Comparison of ENCODE assay signal across 9 mouse cellular contexts in genomic region chr14:21074398-21075320, GRCm38 (mm10). TPM values are rescaled to one million over a fixed set of nuclear protein-coding genes. Genes with fewer than 3 reads are reported as not detected.
DNase-seq lines count a peak whose midpoint lies in the region; ATAC-seq and TF ChIP-seq lines count a peak whose summit lies in the region.
"Had no signal": no experiment of that assay in that cellular context is flagged by ENCODE, and none has a peak within 500 bp of the region (broad histone marks: within the 10 kb centered on the region; RNA-seq: fewer than 3 reads in every experiment).

No protein-coding gene starts in this region.

- H3K36me3 ChIP-seq in kidney, adult 2 months (ENCODE audit: control insufficient read depth, insufficient read depth, low read length) = no peaks in the 10 kb centered on the region
- no peaks in the 10 kb centered on the region for H3K36me3 ChIP-seq in heart, embryonic 16.5 days (ENCODE audit: control insufficient read depth, insufficient read depth)
- no peaks in the 10 kb centered on the region for H3K36me3 ChIP-seq in liver, embryonic 13.5 days
- H3K36me3 ChIP-seq: midbrain, embryonic 12.5 days had no signal

- H3K27me3 ChIP-seq in kidney, adult 2 months (replicated peaks; ENCODE audit: control insufficient read depth, insufficient read depth, low read length) = no peaks in the 10 kb centered on the region
- no peaks in the 10 kb centered on the region for H3K27me3 ChIP-seq in heart, embryonic 16.5 days (ENCODE audit: control insufficient read depth, insufficient read depth, low read length)
- no peaks in the 10 kb centered on the region for H3K27me3 ChIP-seq in liver, embryonic 13.5 days

- peak; percentile 40 for DNase-seq in kidney, adult 2 months
- no peak for DNase-seq in kidney, adult 18-20 months
- peak; percentile 73 for DNase-seq in liver, embryonic 13.5 days
- DNase-seq in natural killer cell, adult 2 months (ENCODE audit: low spot score in 2 of 2) = no peak
- no peak for DNase-seq in left cerebral cortex, adult 18-20 months (ENCODE audit: low spot score in 2 of 2)
- DNase-seq in frontal cortex, adult 2 months (ENCODE audit: extremely low spot score in 1 of 2, low spot score in 1 of 2) = no peak

- WGBS in kidney, adult 2 months = 48% methylated on average over 11 of the region's 11 CpGs
- WGBS in bone marrow, adult 2 months = 54% methylated on average over 11 of the region's 11 CpGs
- 46% methylated on average over 11 of the region's 11 CpGs for WGBS in heart, embryonic 16.5 days
- WGBS in liver, embryonic 13.5 days (ENCODE audit: insufficient replicate concordance) = 21% methylated on average over 11 of the region's 11 CpGs

- no peak overlapping the region for H3K9ac ChIP-seq in heart, embryonic 16.5 days (ENCODE audit: low read length)
- peak overlapping the region; percentile 83 for H3K9ac ChIP-seq in liver, embryonic 13.5 days

- TF ChIP-seq POLR2A in kidney, adult 2 months (IDR thresholded peaks at IDR 0.05; ENCODE audit: low read depth, low read length) = no peak
- no peak for TF ChIP-seq POLR2A in bone marrow, adult 2 months (IDR thresholded peaks at IDR 0.05; ENCODE audit: borderline replicate concordance, control insufficient read depth, low read depth, low read length)

- peaks cover 6% of the 10 kb centered on the region for H3K4me1 ChIP-seq in kidney, adult 2 months (ENCODE audit: control insufficient read depth, insufficient read depth, low read length)
- H3K4me1 ChIP-seq in bone marrow, adult 2 months (ENCODE audit: control insufficient read depth, insufficient read depth, low read length) = peaks cover 1% of the 10 kb centered on the region
- H3K4me1 ChIP-seq in heart, embryonic 16.5 days (ENCODE audit: control insufficient read depth, insufficient read depth, low read length) = peaks cover 31% of the 10 kb centered on the region
- H3K4me1 ChIP-seq in liver, embryonic 13.5 days (replicated peaks) = peaks cover 76% of the 10 kb centered on the region

- peak overlapping the region; percentile 73 for H3K4me2 ChIP-seq in heart, embryonic 16.5 days (ENCODE audit: low read depth, low read length)
- H3K4me2 ChIP-seq in liver, embryonic 13.5 days = peak overlapping the region; percentile 95

- no peaks in the 10 kb centered on the region for H3K9me3 ChIP-seq in heart, embryonic 16.5 days (replicated peaks; ENCODE audit: control insufficient read depth, low read length)
- H3K9me3 ChIP-seq in liver, embryonic 13.5 days (replicated peaks) = no peaks in the 10 kb centered on the region
- H3K9me3 ChIP-seq: midbrain, embryonic 12.5 days had no signal

- no peak for TF ChIP-seq CTCF in kidney, adult 2 months (conservative IDR thresholded peaks at IDR 0.05; ENCODE audit: insufficient read depth, insufficient read length, low read depth, low read length)
- no peak for TF ChIP-seq CTCF in bone marrow, adult 2 months (IDR thresholded peaks at IDR 0.05; ENCODE audit: control insufficient read depth, insufficient read depth, low read length)

- no peak for ATAC-seq in heart, embryonic 16.5 days (replicated peaks; ENCODE audit: extremely low read depth, insufficient read depth, low FRiP score)
- peak; percentile 14 for ATAC-seq in liver, embryonic 13.5 days (ENCODE audit: low read depth)

- H3K27ac ChIP-seq in kidney, adult 2 months (ENCODE audit: insufficient read depth, low read depth, low read length) = no peak overlapping the region
- peak overlapping the region; percentile 44; the same call in 1 of the 2 replicates for H3K27ac ChIP-seq in bone marrow, adult 2 months (ENCODE audit: control insufficient read depth, insufficient read depth, low read depth, low read length, poor library complexity)
- H3K27ac ChIP-seq in heart, embryonic 16.5 days (ENCODE audit: low read length) = peak overlapping the region; percentile 95
- peak overlapping the region; percentile 94 for H3K27ac ChIP-seq in liver, embryonic 13.5 days

- H3K4me3 ChIP-seq in kidney, adult 2 months (ENCODE audit: insufficient read depth, low read depth, low read length) = no peak overlapping the region
- H3K4me3 ChIP-seq in bone marrow, adult 2 months (replicated peaks; ENCODE audit: control insufficient read depth, low read depth, low read length) = peak overlapping the region; percentile 15
- H3K4me3 ChIP-seq in heart, embryonic 16.5 days (ENCODE audit: low read length) = peak overlapping the region; percentile 81; the same call in 1 of the 2 replicates
- peak overlapping the region; percentile 77 for H3K4me3 ChIP-seq in liver, embryonic 13.5 days (replicated peaks)

RNA-seq across cellular contexts. Expression of gene Adk, which starts 22.3 kb away (rescaled TPM):
- polyA plus RNA-seq in kidney, adult 2 months (2012; rRNA removed) = 92.5 and 121 TPM in 2 replicates
- polyA plus RNA-seq in bone marrow, adult 2 months (2011; ENCODE audit: insufficient read depth, insufficient read length, low replicate concordance, missing spikeins) = 24.1 and 27.3 TPM in 2 replicates
- 197 and 222 TPM in 2 replicates for polyA plus RNA-seq in heart, embryonic 16.5 days (2015; fragmentation: Nextera tagmentation; extraction: Ambion mirVana)
- 181 and 214 TPM in 2 replicates for polyA plus RNA-seq in liver, embryonic 13.5 days (2015; fragmentation: Nextera tagmentation; extraction: Ambion mirVana)
- total RNA-seq in left cerebral cortex, adult 18-20 months (2021) = 10 to 100 TPM; 65.1 to 77.9 TPM
- polyA plus RNA-seq in frontal cortex, adult 2 months (2012; rRNA removed) = 80.6 and 84.0 TPM in 2 replicates

RNA-seq across cellular contexts. Expression of gene Ap3m1, which starts 22.4 kb away (rescaled TPM):
- 23.5 and 25.5 TPM in 2 replicates for polyA plus RNA-seq in kidney, adult 2 months (2012; rRNA removed)
- polyA plus RNA-seq in bone marrow, adult 2 months (2011; ENCODE audit: insufficient read depth, insufficient read length, low replicate concordance, missing spikeins) = 11.6 and 17.3 TPM in 2 replicates
- polyA plus RNA-seq in heart, embryonic 16.5 days (2015; fragmentation: Nextera tagmentation; extraction: Ambion mirVana) = 54.4 and 60.7 TPM in 2 replicates
- polyA plus RNA-seq in liver, embryonic 13.5 days (2015; fragmentation: Nextera tagmentation; extraction: Ambion mirVana) = 37.0 and 44.6 TPM in 2 replicates
- 10 to 100 TPM; 64.8 to 67.4 TPM for total RNA-seq in left cerebral cortex, adult 18-20 months (2021)
- 54.2 and 57.1 TPM in 2 replicates for polyA plus RNA-seq in frontal cortex, adult 2 months (2012; rRNA removed)

Comparison
In these comparisons a context has a peak if more than half of its experiments do, and no peak if none do; other contexts are left out.
1. DNase-seq: peak in kidney, adult 2 months (single experiment) and liver, embryonic 13.5 days (single experiment); none in kidney, adult 18-20 months (single experiment), natural killer cell, adult 2 months (0 of 2), left cerebral cortex, adult 18-20 months (0 of 2) and frontal cortex, adult 2 months (0 of 2).